Comparison of ENCODE assay signal across 16 mouse cellular contexts in genomic region chr19:37235818-37236217, GRCm38 (mm10). TPM values are rescaled to one million over a fixed set of nuclear protein-coding genes. Genes with fewer than 3 reads are reported as not detected.
DNase-seq lines count a peak whose midpoint lies in the region; ATAC-seq and TF ChIP-seq lines count a peak whose summit lies in the region.
"Had no signal": no experiment of that assay in that cellular context is flagged by ENCODE, and none has a peak within 500 bp of the region (broad histone marks: within the 10 kb centered on the region; RNA-seq: fewer than 3 reads in every experiment).

No protein-coding gene starts in this region.

- no peak for ATAC-seq in cerebellum, adult (ENCODE audit: insufficient number of reproducible peaks, low FRiP score, low TSS enrichment)
- ATAC-seq in kidney, embryonic 15.5 days (replicated peaks; ENCODE audit: low FRiP score): no peak
- no peak for ATAC-seq in intestine, postnatal 0 days

- H3K4me2 ChIP-seq in kidney, embryonic 15.5 days: no peak overlapping the region
- H3K4me2 ChIP-seq in intestine, postnatal 0 days (replicated peaks; ENCODE audit: low read depth): no peak overlapping the region
- H3K4me2 ChIP-seq: limb, embryonic 13.5 days; stomach, embryonic 15.5 days had no signal

- WGBS in kidney, embryonic 15.5 days: 57% methylated on average over 8 of the region's 8 CpGs
- 44% methylated on average over 8 of the region's 8 CpGs for WGBS in intestine, postnatal 0 days

- no peak overlapping the region for H3K9ac ChIP-seq in kidney, embryonic 15.5 days
- no peak overlapping the region for H3K9ac ChIP-seq in intestine, postnatal 0 days (ENCODE audit: low read depth, low read length)
- H3K9ac ChIP-seq: limb, embryonic 13.5 days; stomach, embryonic 15.5 days had no signal

- no peak overlapping the region for H3K4me3 ChIP-seq in kidney, embryonic 15.5 days (replicated peaks)
- no peak overlapping the region for H3K4me3 ChIP-seq in intestine, postnatal 0 days (ENCODE audit: low read depth, low read length)
- H3K4me3 ChIP-seq: left cerebral cortex, adult 2 months; limb, embryonic 13.5 days; stomach, embryonic 15.5 days had no signal

- no peak for TF ChIP-seq CTCF in intestine, postnatal 0 days (IDR thresholded peaks at IDR 0.05; ENCODE audit: low read depth)

- peaks cover 50% of the 10 kb centered on the region for H3K27me3 ChIP-seq in kidney, embryonic 15.5 days
- peaks cover 29% of the 10 kb centered on the region for H3K27me3 ChIP-seq in intestine, postnatal 0 days (replicated peaks; ENCODE audit: control insufficient read depth, insufficient read depth, low read length)

- H3K27ac ChIP-seq in kidney, embryonic 15.5 days: no peak overlapping the region
- no peak overlapping the region for H3K27ac ChIP-seq in intestine, postnatal 0 days (ENCODE audit: low read depth, low read length)
- H3K27ac ChIP-seq: left cerebral cortex, adult 2 months; limb, embryonic 13.5 days; stomach, embryonic 15.5 days had no signal

- H3K4me1 ChIP-seq in kidney, embryonic 15.5 days: peaks cover 8% of the 10 kb centered on the region
- H3K4me1 ChIP-seq in intestine, postnatal 0 days (replicated peaks; ENCODE audit: control insufficient read depth, insufficient read depth, low read length): no peaks in the 10 kb centered on the region

- H3K36me3 ChIP-seq in kidney, embryonic 15.5 days: no peaks in the 10 kb centered on the region
- H3K36me3 ChIP-seq in intestine, postnatal 0 days (ENCODE audit: control insufficient read depth, insufficient read depth): no peaks in the 10 kb centered on the region
- H3K36me3 ChIP-seq: forebrain, embryonic 10.5 days; limb, embryonic 13.5 days; stomach, embryonic 15.5 days had no signal

- no peaks in the 10 kb centered on the region for H3K9me3 ChIP-seq in kidney, embryonic 15.5 days (replicated peaks)
- no peaks in the 10 kb centered on the region for H3K9me3 ChIP-seq in intestine, postnatal 0 days (ENCODE audit: control insufficient read depth)
- H3K9me3 ChIP-seq: forebrain, embryonic 10.5 days; limb, embryonic 13.5 days; stomach, embryonic 15.5 days had no signal

- DNase-seq in cerebellum, postnatal 14 days: peak; percentile 36 to 54
- peak; percentile 20 to 23 for DNase-seq in kidney, postnatal 4 days
- DNase-seq in testis, postnatal 10 days (ENCODE audit: low spot score): peak; percentile 57
- DNase-seq in testis, postnatal 14 days (ENCODE audit: low spot score): no peak
- DNase-seq in spleen, postnatal 4 days (ENCODE audit: low spot score in 2 of 2): peak; percentile 82 to 89
- DNase-seq: cerebellum, adult 9-11 months; heart, postnatal 36 days; right cerebral cortex, adult 18-20 months; thymus, postnatal 36 days had no signal

RNA-seq across cellular contexts. Expression of gene Cpeb3, which starts 27.4 kb away (rescaled TPM):
- polyA plus RNA-seq in kidney, embryonic 15.5 days (2015; fragmentation: Nextera tagmentation; extraction: Ambion mirVana): 1.2 TPM in 2 replicates
- polyA plus RNA-seq in intestine, postnatal 0 days (2015; fragmentation: Nextera tagmentation; extraction: Ambion mirVana): 1.6 TPM in 2 replicates

RNA-seq across cellular contexts. Expression of gene March5, which starts 28.5 kb away (rescaled TPM):
- polyA plus RNA-seq in kidney, embryonic 15.5 days (2015; fragmentation: Nextera tagmentation; extraction: Ambion mirVana): 88.4 and 95.6 TPM in 2 replicates
- 44.9 and 45.6 TPM in 2 replicates for polyA plus RNA-seq in intestine, postnatal 0 days (2015; fragmentation: Nextera tagmentation; extraction: Ambion mirVana)
